Mouse (Mus musculus) CH12.LX (cell line): ENCODE measurements around the gene Senp1.
A peak's percentile ranks its signal among the peaks of the same experiment; 100 is the strongest.

ENCODE experiments used
- CTCF ChIP-seq, 2 experiments: IDR thresholded peaks in 1 of 2; conservative IDR thresholded peaks in 1 of 2; 2 replicates each; pipeline ENCODE4 v1.5.1; 2011 to 2012; ENCODE audit warnings: low read depth in 2 of 2, low read length in 2 of 2, improper control_type of control experiment in 1 of 2, inconsistent platforms in 1 of 2, mild to moderate bottlenecking in 1 of 2, moderate library complexity in 1 of 2
- EP300 ChIP-seq: IDR thresholded peaks from 2 replicates; pipeline ENCODE4 v1.6.1; 2011; ENCODE audit warnings: low read length, improper control_type of control experiment
- JUN ChIP-seq: IDR thresholded peaks from 2 replicates; pipeline ENCODE4 v1.6.1; 2011; ENCODE audit warnings: low read depth, mild to moderate bottlenecking, low read length, improper control_type of control experiment, moderate library complexity; ENCODE audit not compliant: insufficient read depth
- MAFK ChIP-seq: IDR thresholded peaks from 2 replicates; pipeline ENCODE4 v1.6.1; 2011; ENCODE audit warnings: low read length, improper control_type of control experiment; ENCODE audit not compliant: insufficient replicate concordance
- MAX ChIP-seq: IDR thresholded peaks from 2 replicates; pipeline ENCODE4 v1.6.1; 2011; ENCODE audit warnings: low read length, improper control_type of control experiment
- MAZ ChIP-seq: IDR thresholded peaks from 2 replicates; pipeline ENCODE4 v1.6.1; 2012; ENCODE audit warnings: low read depth, mild to moderate bottlenecking, inconsistent platforms, low read length, improper control_type of control experiment, moderate library complexity
- MEF2A ChIP-seq: IDR thresholded peaks from 2 replicates; pipeline ENCODE4 v1.6.1; 2014; ENCODE audit warnings: low read depth, mild to moderate bottlenecking, inconsistent platforms, low read length, improper control_type of control experiment, borderline replicate concordance
- PAX5 ChIP-seq: IDR thresholded peaks from 2 replicates; pipeline ENCODE4 v1.6.1; 2012; ENCODE audit warnings: low read length, inconsistent platforms, mixed read lengths
- SIN3A ChIP-seq: IDR thresholded peaks from 2 replicates; pipeline ENCODE4 v1.6.1; 2012; ENCODE audit warnings: low read length, improper control_type of control experiment, inconsistent platforms
- SMC3 ChIP-seq: IDR thresholded peaks from 2 replicates; pipeline ENCODE4 v1.6.1; 2011; ENCODE audit warnings: low read depth, low read length, improper control_type of control experiment
- TCF12 ChIP-seq: IDR thresholded peaks from 2 replicates; pipeline ENCODE4 v1.6.1; 2014; ENCODE audit warnings: low read depth, mild to moderate bottlenecking, inconsistent platforms, low read length, improper control_type of control experiment
- UBTF ChIP-seq: IDR thresholded peaks from 2 replicates; pipeline ENCODE4 v1.6.1; 2012; ENCODE audit warnings: low read depth, mild to moderate bottlenecking, inconsistent platforms, low read length, improper control_type of control experiment, moderate library complexity
- USF1 ChIP-seq: IDR thresholded peaks from 2 replicates; pipeline ENCODE4 v1.6.1; 2014; ENCODE audit warnings: low read depth, mild to moderate bottlenecking, inconsistent platforms, low read length, improper control_type of control experiment
- ZKSCAN1 ChIP-seq: IDR thresholded peaks from 2 replicates; pipeline ENCODE4 v1.6.1; 2012; ENCODE audit warnings: low read depth, inconsistent platforms, low read length, improper control_type of control experiment, borderline replicate concordance

GRCm38 (mm10) chr15:98036578-98036977 is 57.0 kb downstream of the Senp1 start:
- TF ChIP-seq USF1 (no peak), TCF12 (no peak), PAX5 (no peak), UBTF (no peak), CTCF (conservative IDR thresholded peaks at IDR 0.05 in 1 of 2, IDR thresholded peaks at IDR 0.05 in 1 of 2; ENCODE audit: low read depth in 2 of 2, low read length in 2 of 2) (peak in 1 of 2 experiments; percentile 24; a peak in 1 of 4 replicates), SMC3 (no peak), MAFK (no peak), JUN (no peak), MAZ (no peak), MAX (no peak), MEF2A (no peak), SIN3A (no peak), ZKSCAN1 (no peak), EP300 (no peak)
